Mouse (Mus musculus) kidney, postnatal 4 days (tissue): Measurements from ENCODE around the gene Klkb1.
"Not testable (repeated sequence)": the region's sequence is repeated elsewhere in the genome, so short reads cannot be mapped to it uniquely, and the experiment has no call there.

Experiments
- DNase-seq, 2 experiments: peaks; one replicate each; pipeline ENCODE4 v3.0.0; 2021; ENCODE audit warnings: mixed read lengths in 2 of 2

The Klkb1 gene

GRCm38 (mm10) chr8:45294687-45295086, at the start of gene Klkb1:
Gene Klkb1 (minus strand): TSS chr8:45294859.
- no peak for DNase-seq

- DNase-seq: no peak
Measured at GRCm38 (mm10) chr8:45344298-45344697, 49.6 kb upstream of the Klkb1 start.

- no peak for DNase-seq
Measured at GRCm38 (mm10) chr8:45341630-45342628, 47.3 kb upstream of the Klkb1 start.

GRCm38 (mm10) chr8:45333493-45333892, 38.8 kb upstream of the Klkb1 start:
- peak in 1 of 2 experiments; percentile 38 for DNase-seq

GRCm38 (mm10) chr8:45332685-45333409, 38.2 kb upstream of the Klkb1 start, which contains the start of gene Cyp4v3:
Gene Cyp4v3 (minus strand): TSS chr8:45333216.
- DNase-seq: peak; percentile 70 to 82

- no peak for DNase-seq
Measured at GRCm38 (mm10) chr8:45330856-45331255, 36.2 kb upstream of the Klkb1 start.

- DNase-seq: no peak
Measured at GRCm38 (mm10) chr8:45329206-45329980, 34.7 kb upstream of the Klkb1 start.

- DNase-seq: not testable (repeated sequence)
Measured at GRCm38 (mm10) chr8:45327076-45327475, 32.4 kb upstream of the Klkb1 start.

- DNase-seq: no peak
Measured at GRCm38 (mm10) chr8:45324151-45324550, 29.5 kb upstream of the Klkb1 start.

- DNase-seq: no peak
Measured at GRCm38 (mm10) chr8:45321365-45321764, 26.7 kb upstream of the Klkb1 start.

GRCm38 (mm10) chr8:45320930-45321329, 26.3 kb upstream of the Klkb1 start:
- DNase-seq: no peak

GRCm38 (mm10) chr8:45310967-45311366, 16.3 kb upstream of the Klkb1 start:
- DNase-seq: no peak

- no peak for DNase-seq
Measured at GRCm38 (mm10) chr8:45308366-45308765, 13.7 kb upstream of the Klkb1 start, which contains the start of gene Gm45753. Gene Gm45753 (minus strand): TSS chr8:45308466.

- DNase-seq: no peak
Measured at GRCm38 (mm10) chr8:45305479-45305878, 10.8 kb upstream of the Klkb1 start.

GRCm38 (mm10) chr8:45304354-45304753, 9.7 kb upstream of the Klkb1 start:
- no peak for DNase-seq

- no peak for DNase-seq
Measured at GRCm38 (mm10) chr8:45302390-45302789, 7.7 kb upstream of the Klkb1 start.

- no peak for DNase-seq
Measured at GRCm38 (mm10) chr8:45295276-45295675, 617 bp upstream of the Klkb1 start.

- DNase-seq: no peak
Measured at GRCm38 (mm10) chr8:45291790-45292189, 2.9 kb downstream of the Klkb1 start.

- DNase-seq: no peak
Measured at GRCm38 (mm10) chr8:45281630-45282029, 13.0 kb downstream of the Klkb1 start.

GRCm38 (mm10) chr8:45277453-45277852, 17.2 kb downstream of the Klkb1 start:
- DNase-seq: no peak

GRCm38 (mm10) chr8:45274317-45274716, 20.3 kb downstream of the Klkb1 start:
- DNase-seq: no peak

- DNase-seq: no peak
Measured at GRCm38 (mm10) chr8:45269056-45269455, 25.6 kb downstream of the Klkb1 start.

GRCm38 (mm10) chr8:45268485-45268884, 26.2 kb downstream of the Klkb1 start:
- no peak for DNase-seq
